Mouse (Mus musculus) liver, embryonic 16.5 days (tissue): ENCODE measurements at regions not wholly inside any gene's neighbourhood (a gene's known extent, or its start where the extent isn't known, plus 50 kb on each side); places are given as distances from the start of the nearest gene placed in this dataset.

Source experiments
- ATAC-seq: fragments of 200-750 bp; cut with Nextera tagmentation; 2 replicates; pipeline ENCODE4 v1.8.0; 2017; ENCODE audit warnings: low read depth, mild to moderate bottlenecking, moderate number of reproducible peaks, moderate library complexity
- H3K27ac ChIP-seq: fragments of 300-500 bp; sonication (generic); 2 replicates; pipeline ENCODE4 v1.5.1; 2014; ENCODE audit warnings: mild to moderate bottlenecking, low read length
- H3K27me3 ChIP-seq: fragments of 300-500 bp; sonication (generic); 2 replicates; pipeline ENCODE4 v1.6.1; 2014; ENCODE audit warnings: low read depth, low read length, mixed read lengths; ENCODE audit not compliant: control insufficient read depth, insufficient read depth
- H3K36me3 ChIP-seq: fragments of 300-500 bp; sonication (generic); 2 replicates; pipeline ENCODE4 v1.6.1; 2014; ENCODE audit warnings: mild to moderate bottlenecking; ENCODE audit not compliant: control insufficient read depth, insufficient read depth
- H3K4me1 ChIP-seq: fragments of 300-500 bp; sonication (generic); 2 replicates; pipeline ENCODE4 v1.6.1; 2014; ENCODE audit warnings: low read depth, low read length, mixed read lengths; ENCODE audit not compliant: control insufficient read depth
- H3K4me2 ChIP-seq: fragments of 300-500 bp; sonication (generic); 2 replicates; pipeline ENCODE4 v1.6.1; 2014; ENCODE audit warnings: low read depth, low read length, mixed read lengths
- H3K4me3 ChIP-seq: fragments of 300-500 bp; sonication (generic); 2 replicates; pipeline ENCODE4 v1.5.1; 2014; ENCODE audit warnings: low read depth, mild to moderate bottlenecking, low read length
- H3K9ac ChIP-seq: fragments of 300-500 bp; sonication (generic); 2 replicates; pipeline ENCODE4 v1.6.1; 2014; ENCODE audit warnings: low read depth, low read length
- H3K9me3 ChIP-seq: fragments of 300-500 bp; sonication (generic); replicated peaks from 2 replicates; pipeline ENCODE4 v1.6.1; 2016; ENCODE audit warnings: low read length; ENCODE audit not compliant: control insufficient read depth
- whole genome bisulfite sequencing: fragments of 180-500 bp; shearing (Covaris S2); extraction: QIAGEN DNeasy Blood & Tissue Kit; methylation state at CpG from one replicate; pipeline ENCODE4 v1.1.7; 2014; ENCODE audit not compliant: insufficient replicate concordance; 5-methylcytosine and 5-hydroxymethylcytosine counted together

- no peaks in the 10 kb centered on the region; the same call in 1 of the 2 replicates for H3K4me1 ChIP-seq
- H3K36me3 ChIP-seq = no peaks in the 10 kb centered on the region
- H3K27ac ChIP-seq = peak overlapping the region; percentile 7; the same call in 1 of the 2 replicates
- H3K9ac ChIP-seq = no peak overlapping the region
- ATAC-seq = peak; percentile 56
- H3K4me2 ChIP-seq = no peak overlapping the region
- WGBS = 16% methylated on average over 22 of the region's 22 CpGs
- peaks cover 6% of the 10 kb centered on the region; the same call in 1 of the 2 replicates for H3K27me3 ChIP-seq
- H3K4me3 ChIP-seq = no peak overlapping the region
- no peaks in the 10 kb centered on the region for H3K9me3 ChIP-seq
Measured at GRCm38 (mm10) chr9:61702280-61702966, 211.9 kb downstream of the Rplp1 start.

DNA sequence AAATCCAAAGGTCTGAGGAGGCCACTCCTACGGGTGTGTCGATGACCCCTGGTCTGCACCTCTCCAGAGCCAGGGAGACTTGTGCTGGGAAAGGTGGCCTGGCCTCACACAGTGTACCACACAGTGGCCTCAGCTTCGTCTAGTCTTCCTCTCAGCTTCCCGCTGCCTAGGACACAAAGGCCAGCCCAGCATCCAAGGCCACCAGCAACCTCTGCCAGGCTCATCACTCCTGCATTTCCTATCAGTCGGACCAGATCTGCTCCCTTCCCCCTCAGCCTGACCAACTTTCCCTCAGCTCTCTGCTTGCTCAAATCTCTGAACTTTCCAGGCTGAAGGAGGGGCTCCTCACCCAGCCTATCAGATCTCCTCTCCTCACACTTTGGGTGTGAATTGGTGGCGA, 213.8 kb downstream of the Rplp1 start:
- 54% methylated on average over 6 of the region's 6 CpGs for WGBS
- Histone ChIP-seq H3K36me3 (no peaks in the 10 kb centered on the region), H3K4me2 (no peak overlapping the region), H3K9me3 (no peaks in the 10 kb centered on the region), H3K4me3 (no peak overlapping the region), H3K27ac (no peak overlapping the region), H3K27me3 (peaks cover 6% of the 10 kb centered on the region; the same call in 1 of the 2 replicates), H3K9ac (no peak overlapping the region), H3K4me1 (no peaks in the 10 kb centered on the region; the same call in 1 of the 2 replicates)
- no peak for ATAC-seq

GRCm38 (mm10) chr9:61699618-61700017, 214.7 kb downstream of the Rplp1 start:
- Histone ChIP-seq H3K27ac (no peak overlapping the region), H3K27me3 (peaks cover 6% of the 10 kb centered on the region; the same call in 1 of the 2 replicates)

DNA sequence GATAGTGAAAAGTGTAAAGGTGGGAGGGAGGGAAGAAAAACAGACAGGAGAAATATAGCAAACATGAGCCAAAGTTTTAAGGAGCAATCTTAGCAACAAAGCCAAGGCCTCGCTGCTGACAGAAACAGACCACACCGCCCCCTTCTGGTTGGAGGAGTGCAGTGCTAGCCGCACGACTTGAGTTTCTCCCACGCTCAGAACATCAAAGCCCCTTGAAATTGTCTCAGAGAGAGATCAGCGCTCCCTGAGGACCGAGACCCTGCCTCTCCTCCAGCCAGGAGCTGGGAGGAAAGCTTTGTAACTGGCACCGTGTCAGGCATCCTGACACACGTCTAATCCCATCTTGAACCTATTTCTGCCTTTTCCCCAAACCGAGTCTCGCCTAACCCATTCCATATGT, 216.4 kb downstream of the Rplp1 start:
- Histone ChIP-seq H3K4me1 (no peaks in the 10 kb centered on the region), H3K27me3 (peaks cover 6% of the 10 kb centered on the region; the same call in 1 of the 2 replicates), H3K27ac (no peak overlapping the region), H3K4me2 (no peak overlapping the region), H3K9me3 (no peaks in the 10 kb centered on the region), H3K36me3 (no peaks in the 10 kb centered on the region), H3K4me3 (no peak overlapping the region), H3K9ac (no peak overlapping the region)
- 18% methylated on average over 11 of the region's 11 CpGs for WGBS
- no peak for ATAC-seq

More at GRCm38 (mm10) chr9:61699618-61700017, 214.7 kb downstream of the Rplp1 start:
- Histone ChIP-seq H3K9ac (no peak overlapping the region), H3K9me3 (no peaks in the 10 kb centered on the region), H3K4me1 (no peaks in the 10 kb centered on the region), H3K36me3 (no peaks in the 10 kb centered on the region), H3K4me2 (no peak overlapping the region), H3K4me3 (no peak overlapping the region)
- WGBS = 71% methylated on average over 5 of the region's 5 CpGs
- no peak for ATAC-seq

- Histone ChIP-seq H3K9ac (no peak overlapping the region), H3K4me2 (no peak overlapping the region), H3K27ac (no peak overlapping the region), H3K36me3 (no peaks in the 10 kb centered on the region), H3K4me1 (no peaks in the 10 kb centered on the region), H3K27me3 (peaks cover 6% of the 10 kb centered on the region; the same call in 1 of the 2 replicates), H3K4me3 (no peak overlapping the region), H3K9me3 (no peaks in the 10 kb centered on the region)
- WGBS = 64% methylated on average over 3 of the region's 3 CpGs
- ATAC-seq = no peak
Measured at GRCm38 (mm10) chr9:61696831-61697230, 217.5 kb downstream of the Rplp1 start.

DNA sequence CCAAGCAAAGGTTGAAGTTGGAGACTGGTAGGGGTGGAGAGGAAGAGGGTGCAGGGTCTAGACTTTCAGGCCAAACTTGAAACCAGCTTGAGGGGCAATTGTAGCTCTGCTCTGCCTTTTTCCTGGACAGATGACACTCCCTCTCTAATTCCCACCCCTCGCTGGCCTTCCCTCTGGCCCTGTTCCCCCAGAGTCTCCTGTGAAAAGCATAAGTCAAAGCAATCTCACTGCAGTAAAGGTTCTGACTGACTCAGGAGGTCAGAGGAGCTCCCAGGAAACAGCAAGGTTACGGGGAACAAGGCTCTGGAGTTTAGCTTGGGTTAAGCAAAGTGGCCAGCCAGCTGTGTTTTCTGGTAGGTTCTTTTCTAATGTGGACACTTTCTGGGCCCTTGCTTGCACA, 218.5 kb downstream of the Rplp1 start:
- no peak overlapping the region for H3K9ac ChIP-seq
- peaks cover 6% of the 10 kb centered on the region; the same call in 1 of the 2 replicates for H3K27me3 ChIP-seq
- H3K9me3 ChIP-seq = no peaks in the 10 kb centered on the region
- no peak overlapping the region for H3K4me2 ChIP-seq
- no peaks in the 10 kb centered on the region for H3K4me1 ChIP-seq
- H3K4me3 ChIP-seq = no peak overlapping the region
- no peaks in the 10 kb centered on the region for H3K36me3 ChIP-seq
- 48% methylated on average over 2 of the region's 2 CpGs for WGBS
- no peak for ATAC-seq
- no peak overlapping the region for H3K27ac ChIP-seq

GRCm38 (mm10) chr9:61695381-61695791, 219.0 kb downstream of the Rplp1 start:
- Histone ChIP-seq H3K27ac (no peak overlapping the region), H3K9me3 (no peaks in the 10 kb centered on the region), H3K9ac (no peak overlapping the region), H3K4me2 (no peak overlapping the region), H3K4me1 (no peaks in the 10 kb centered on the region), H3K4me3 (no peak overlapping the region), H3K27me3 (peaks cover 6% of the 10 kb centered on the region; the same call in 1 of the 2 replicates), H3K36me3 (no peaks in the 10 kb centered on the region)
- peak; percentile 39; the same call in 1 of the 2 replicates for ATAC-seq
- WGBS = 10% methylated on average over 9 of the region's 9 CpGs

DNA sequence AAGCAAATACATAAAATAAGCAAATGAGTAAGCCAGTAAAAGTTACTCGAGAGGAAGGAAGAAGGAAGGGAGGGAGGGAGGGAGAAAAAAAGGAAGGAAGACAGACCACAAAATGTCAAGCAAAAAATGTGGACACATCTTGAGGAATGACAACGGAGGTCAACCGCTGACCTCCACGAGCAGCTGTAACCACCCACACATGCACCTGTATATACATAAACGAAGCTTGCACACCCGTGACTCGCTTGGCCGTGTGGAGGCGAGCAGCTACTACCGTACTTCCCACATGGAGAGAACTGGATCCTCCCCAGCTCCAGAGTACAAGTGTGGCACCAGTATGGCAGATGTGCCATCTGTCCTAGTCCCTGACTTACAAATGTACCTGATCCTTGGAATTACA, 220.1 kb downstream of the Rplp1 start:
- no peaks in the 10 kb centered on the region for H3K9me3 ChIP-seq
- no peak overlapping the region for H3K9ac ChIP-seq
- no peaks in the 10 kb centered on the region for H3K36me3 ChIP-seq
- H3K4me2 ChIP-seq = no peak overlapping the region
- 24% methylated on average over 10 of the region's 10 CpGs for WGBS
- peaks cover 4% of the 10 kb centered on the region; the same call in 1 of the 2 replicates for H3K27me3 ChIP-seq
- H3K4me1 ChIP-seq = no peaks in the 10 kb centered on the region
- H3K27ac ChIP-seq = no peak overlapping the region
- no peak overlapping the region for H3K4me3 ChIP-seq
- ATAC-seq = no peak

- Histone ChIP-seq H3K27ac (no peak overlapping the region), H3K9ac (no peak overlapping the region), H3K4me3 (no peak overlapping the region), H3K36me3 (no peaks in the 10 kb centered on the region), H3K4me2 (no peak overlapping the region), H3K27me3 (no peaks in the 10 kb centered on the region), H3K4me1 (no peaks in the 10 kb centered on the region), H3K9me3 (no peaks in the 10 kb centered on the region)
- 61% methylated on average over 3 of the region's 3 CpGs for WGBS
- no peak for ATAC-seq
Measured at GRCm38 (mm10) chr9:61690786-61691185, 223.6 kb downstream of the Rplp1 start.
